Mouse (Mus musculus) T-cell, adult 2 months (primary cell): ENCODE data around the gene Slc9a3r2.

Experiments used
- DNase-seq: peaks from one replicate; pipeline ENCODE4 v3.0.0; 2022; ENCODE audit warnings: low spot score

Gene Slc9a3r2

GRCm38 (mm10) chr17:24593992-24594890 is 55.9 kb downstream of the Slc9a3r2 start:
- DNase-seq = no peak

GRCm38 (mm10) chr17:24593248-24593647 is 56.9 kb downstream of the Slc9a3r2 start:
- no peak for DNase-seq

DNA sequence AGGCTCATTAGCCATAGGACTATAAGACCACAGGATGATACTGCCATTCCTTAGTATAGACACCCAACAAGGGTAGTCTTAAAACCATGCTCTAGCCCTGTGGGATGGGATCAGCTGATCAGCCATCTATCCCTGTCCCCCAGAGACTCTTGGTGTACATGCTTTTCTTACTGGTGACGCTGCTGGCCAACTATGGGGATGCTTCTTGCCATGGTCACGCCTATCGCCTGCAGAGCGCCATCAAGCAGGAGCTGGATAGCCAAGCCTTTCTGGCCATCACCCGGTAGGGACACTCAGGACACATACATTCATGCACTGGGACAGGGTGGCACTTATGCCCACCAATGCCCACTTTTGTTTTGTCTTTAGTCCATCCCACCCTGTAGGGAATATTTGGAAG is 58.4 kb downstream of the Slc9a3r2 start:
- DNase-seq = no peak

DNA sequence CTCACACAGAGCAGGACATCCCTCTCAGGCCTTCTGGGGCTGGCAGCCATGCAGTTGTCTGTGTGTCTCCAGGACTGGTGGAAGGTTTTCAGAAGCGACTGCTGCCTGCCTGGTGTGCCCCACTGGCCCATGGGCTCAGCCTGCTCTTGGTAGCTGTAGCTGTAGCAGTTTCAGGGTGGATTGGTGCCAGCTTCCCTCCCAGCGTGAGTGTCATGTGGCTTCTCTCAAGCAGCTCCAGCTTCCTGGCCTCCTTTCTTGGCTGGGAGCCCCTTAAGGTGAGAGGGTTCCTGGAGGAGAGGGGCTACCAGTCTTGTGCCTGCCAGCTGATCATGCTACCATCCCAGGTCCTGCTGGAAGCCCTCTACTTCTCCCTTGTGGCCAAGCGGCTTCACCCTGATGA is 59.2 kb downstream of the Slc9a3r2 start:
- DNase-seq = no peak
